Mouse (Mus musculus): ENCODE data around the gene Ednra.

- TF ChIP-seq CTCF (IDR thresholded peaks at IDR 0.05; ENCODE audit: insufficient read depth, low read length) (no peak), POLR2A (IDR thresholded peaks at IDR 0.05; ENCODE audit: borderline replicate concordance, extremely low read depth, low read depth, low read length) (no peak)
Observed at GRCm38 (mm10) chr8:77714455-77714854, 9.8 kb downstream of the Ednra start.

Data from lung, adult 2 months (tissue).